Mouse (Mus musculus) adrenal gland, adult 10 weeks (tissue): Measurements from ENCODE around the gene Olfr58. TPM values are rescaled to one million over a fixed set of nuclear protein-coding genes. Genes with fewer than 3 reads are reported as not detected.

Source experiments
- polyA plus RNA-seq: library from polyadenylated mRNA; stranded (reverse); fragments of 350-450 nt; fragmentation: Illumina TruSeq; extraction: RNeasy Lipid Tissue Mini Kit (QIAGEN cat#74804); gene quantifications from one replicate; pipeline ENCODE4 v1.2.3, GENCODE M21; 2014; ENCODE audit warnings: low read depth, low replicate concordance

The Olfr58 gene
- polyA plus RNA-seq, result not detected

GRCm38 (mm10) chr9:19779983-19780382 lies at the start of gene Olfr58:
Olfr58 (plus strand) TSS chr9:19780283.

GRCm38 (mm10) chr9:19804606-19805005 lies 24.5 kb downstream of the Olfr58 start, which contains the start of gene Olfr859:
Olfr859 (plus strand) TSS chr9:19804906.

Other genes with a start within 250 kb of the Olfr58 start
- gene Olfr853, start 239.2 kb upstream of the Olfr58 start, polyA plus RNA-seq, result not detected
- gene Olfr854, start 212.9 kb upstream of the Olfr58 start, polyA plus RNA-seq, result not detected
- gene Olfr855, start 197.7 kb upstream of the Olfr58 start, polyA plus RNA-seq, result not detected
- gene Zfp317, start 158.2 kb upstream of the Olfr58 start, polyA plus RNA-seq, result 35.9 TPM
- gene Olfr857, start 70.8 kb upstream of the Olfr58 start, polyA plus RNA-seq, result not detected
- not detected for gene Olfr859, start 24.6 kb downstream of the Olfr58 start, polyA plus RNA-seq
- not detected for gene Olfr860, start 69.5 kb downstream of the Olfr58 start, polyA plus RNA-seq
- not detected for gene Olfr862, start 107.7 kb downstream of the Olfr58 start, polyA plus RNA-seq
- gene Olfr77, start 136.6 kb downstream of the Olfr58 start, polyA plus RNA-seq, result not detected
- not detected for gene Olfr866, start 247.8 kb downstream of the Olfr58 start, polyA plus RNA-seq